Mouse (Mus musculus): ENCODE results near the gene Fer.

GRCm38 (mm10) chr17:63909297-63909696, 46.4 kb downstream of the Fer start:
- TF ChIP-seq CTCF (IDR thresholded peaks at IDR 0.05; ENCODE audit: low read depth, low read length), result no peak
- TF ChIP-seq POLR2A (IDR thresholded peaks at IDR 0.05; ENCODE audit: borderline replicate concordance, low read depth, low read length), result no peak
